In the genomic region with DNA sequence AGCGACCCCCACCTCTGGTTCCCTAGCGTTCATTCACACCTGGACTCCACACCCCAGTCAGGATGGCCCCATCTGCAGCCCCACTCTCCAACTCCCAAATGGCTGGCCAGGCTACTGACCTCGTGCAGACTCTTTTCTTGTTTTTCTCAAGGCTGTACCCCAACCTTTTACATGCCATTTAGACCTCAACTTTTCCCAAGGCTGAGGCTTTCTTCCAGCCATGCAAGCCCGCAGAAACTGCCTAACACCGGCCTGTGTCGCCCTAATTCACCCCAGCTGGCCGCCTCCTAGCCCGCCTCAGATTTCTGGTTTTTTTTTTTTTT, we compare ENCODE assay signal across 8 mouse cellular contexts. TPM values are rescaled to one million over a fixed set of nuclear protein-coding genes. Genes with fewer than 3 reads are reported as not detected.
DNase-seq lines count a peak whose midpoint lies in the region; ATAC-seq and TF ChIP-seq lines count a peak whose summit lies in the region.

No protein-coding gene starts in this region.

- WGBS in kidney, postnatal 0 days, result 1% methylated on average over 8 of the region's 8 CpGs
- WGBS in embryonic facial prominence, embryonic 14.5 days, result 0% methylated on average over 8 of the region's 8 CpGs
- WGBS in neural tube, embryonic 12.5 days, result under 1% methylated on average over 8 of the region's 8 CpGs

- H3K27me3 ChIP-seq in kidney, postnatal 0 days (ENCODE audit: insufficient read depth, low read length), result no peaks in the 10 kb centered on the region
- H3K27me3 ChIP-seq in embryonic facial prominence, embryonic 14.5 days (replicated peaks; ENCODE audit: control insufficient read depth, insufficient read depth, low read length), result no peaks in the 10 kb centered on the region
- no peaks in the 10 kb centered on the region; the same call in 1 of the 2 replicates for H3K27me3 ChIP-seq in neural tube, embryonic 12.5 days (replicated peaks)

- peaks cover 33% of the 10 kb centered on the region for H3K4me1 ChIP-seq in kidney, postnatal 0 days (replicated peaks; ENCODE audit: insufficient read depth, low read length)
- peaks cover 16% of the 10 kb centered on the region for H3K4me1 ChIP-seq in embryonic facial prominence, embryonic 14.5 days (ENCODE audit: control insufficient read depth, insufficient read depth, low read length)
- H3K4me1 ChIP-seq in neural tube, embryonic 12.5 days, result peaks cover 51% of the 10 kb centered on the region

- H3K4me2 ChIP-seq in kidney, postnatal 0 days (ENCODE audit: low read length), result peak overlapping the region; percentile 76
- H3K4me2 ChIP-seq in embryonic facial prominence, embryonic 14.5 days (ENCODE audit: low read depth, low read length), result peak overlapping the region; percentile 90
- H3K4me2 ChIP-seq in neural tube, embryonic 12.5 days (replicated peaks), result peak overlapping the region; percentile 91

- no peak for ATAC-seq in kidney, postnatal 0 days (replicated peaks; ENCODE audit: low FRiP score, low read depth)
- ATAC-seq in embryonic facial prominence, embryonic 14.5 days (ENCODE audit: low read depth), result no peak
- ATAC-seq in neural tube, embryonic 12.5 days (ENCODE audit: low FRiP score, low read depth), result no peak

- no peaks in the 10 kb centered on the region for H3K9me3 ChIP-seq in kidney, postnatal 0 days (replicated peaks; ENCODE audit: low read length)
- H3K9me3 ChIP-seq in embryonic facial prominence, embryonic 14.5 days (ENCODE audit: control insufficient read depth, low read length), result no peaks in the 10 kb centered on the region
- no peaks in the 10 kb centered on the region for H3K9me3 ChIP-seq in neural tube, embryonic 12.5 days

- peak overlapping the region; percentile 92 for H3K9ac ChIP-seq in kidney, postnatal 0 days (ENCODE audit: low read depth, low read length)
- peak overlapping the region; percentile 96 for H3K9ac ChIP-seq in embryonic facial prominence, embryonic 14.5 days (ENCODE audit: low read depth, low read length)
- peak overlapping the region; percentile 82 for H3K9ac ChIP-seq in neural tube, embryonic 12.5 days

- H3K27ac ChIP-seq in kidney, postnatal 0 days, result peak overlapping the region; percentile 98
- peak overlapping the region; percentile 97 for H3K27ac ChIP-seq in embryonic facial prominence, embryonic 14.5 days (replicated peaks; ENCODE audit: low read depth, low read length)
- peak overlapping the region; percentile 32; the same call in 1 of the 2 replicates for H3K27ac ChIP-seq in neural tube, embryonic 12.5 days

- H3K36me3 ChIP-seq in kidney, postnatal 0 days (ENCODE audit: insufficient read depth, low read length), result peaks cover 24% of the 10 kb centered on the region
- peaks cover 27% of the 10 kb centered on the region for H3K36me3 ChIP-seq in embryonic facial prominence, embryonic 14.5 days (ENCODE audit: control insufficient read depth, insufficient read depth, low read length)
- H3K36me3 ChIP-seq in neural tube, embryonic 12.5 days, result peaks cover 24% of the 10 kb centered on the region

- no peak for DNase-seq in kidney, postnatal 0 days (ENCODE audit: low spot score)
- DNase-seq in kidney, adult 18-20 months, result no peak
- DNase-seq in embryonic facial prominence, embryonic 14.5 days (ENCODE audit: low spot score), result peak; percentile 36
- DNase-seq in kidney, postnatal 14 days, result peak; percentile 24
- DNase-seq in cerebellum, adult 11-12 months, result no peak
- no peak for DNase-seq in spleen, adult 18-20 months
- DNase-seq in right cerebral cortex, postnatal 10 days (ENCODE audit: low spot score in 2 of 2), result no peak

- TF ChIP-seq CTCF in kidney, postnatal 0 days (IDR thresholded peaks at IDR 0.05; ENCODE audit: low read depth), result no peak

- H3K4me3 ChIP-seq in kidney, postnatal 0 days (replicated peaks; ENCODE audit: low read depth, low read length), result peak overlapping the region; percentile 90
- peak overlapping the region; percentile 93 for H3K4me3 ChIP-seq in embryonic facial prominence, embryonic 14.5 days (ENCODE audit: low read depth, low read length)
- peak overlapping the region; percentile 73 for H3K4me3 ChIP-seq in neural tube, embryonic 12.5 days

RNA-seq across cellular contexts. Expression of a gene that starts 1.1 kb away (rescaled TPM):
- 38.1 and 40.5 TPM in 2 replicates for polyA plus RNA-seq in kidney, postnatal 0 days (2015; fragmentation: Nextera tagmentation; extraction: Ambion mirVana)
- 57.7 and 68.1 TPM in 2 replicates for polyA plus RNA-seq in embryonic facial prominence, embryonic 14.5 days (2014; fragmentation: Nextera tagmentation; extraction: Ambion mirVana)
- polyA plus RNA-seq in neural tube, embryonic 12.5 days (2016; fragmentation: Nextera tagmentation; extraction: Ambion mirVana), result 25.6 and 28.1 TPM in 2 replicates

RNA-seq across cellular contexts. Expression of a gene that starts 17.6 kb away (rescaled TPM):
- 11.8 and 12.0 TPM in 2 replicates for polyA plus RNA-seq in kidney, postnatal 0 days (2015; fragmentation: Nextera tagmentation; extraction: Ambion mirVana)
- 8.6 and 8.8 TPM in 2 replicates for polyA plus RNA-seq in embryonic facial prominence, embryonic 14.5 days (2014; fragmentation: Nextera tagmentation; extraction: Ambion mirVana)
- polyA plus RNA-seq in neural tube, embryonic 12.5 days (2016; fragmentation: Nextera tagmentation; extraction: Ambion mirVana), result 24.4 and 25.1 TPM in 2 replicates

RNA-seq across cellular contexts. Expression of a gene that starts 36.8 kb away (rescaled TPM):
- polyA plus RNA-seq in kidney, postnatal 0 days (2015; fragmentation: Nextera tagmentation; extraction: Ambion mirVana), result 74.8 and 75.6 TPM in 2 replicates
- polyA plus RNA-seq in embryonic facial prominence, embryonic 14.5 days (2014; fragmentation: Nextera tagmentation; extraction: Ambion mirVana), result 72.3 and 88.9 TPM in 2 replicates
- polyA plus RNA-seq in neural tube, embryonic 12.5 days (2016; fragmentation: Nextera tagmentation; extraction: Ambion mirVana), result 31.7 and 36.2 TPM in 2 replicates

RNA-seq across cellular contexts. Expression of a gene that starts 43.5 kb away (rescaled TPM):
- polyA plus RNA-seq in kidney, postnatal 0 days (2015; fragmentation: Nextera tagmentation; extraction: Ambion mirVana), result 68.0 and 77.7 TPM in 2 replicates
- polyA plus RNA-seq in embryonic facial prominence, embryonic 14.5 days (2014; fragmentation: Nextera tagmentation; extraction: Ambion mirVana), result 101 and 105 TPM in 2 replicates
- polyA plus RNA-seq in neural tube, embryonic 12.5 days (2016; fragmentation: Nextera tagmentation; extraction: Ambion mirVana), result 155 and 167 TPM in 2 replicates

RNA-seq across cellular contexts. Expression of a gene that starts 56.6 kb away (rescaled TPM):
- polyA plus RNA-seq in kidney, postnatal 0 days (2015; fragmentation: Nextera tagmentation; extraction: Ambion mirVana), result 11.4 and 12.8 TPM in 2 replicates
- polyA plus RNA-seq in embryonic facial prominence, embryonic 14.5 days (2014; fragmentation: Nextera tagmentation; extraction: Ambion mirVana), result 11.1 and 12.3 TPM in 2 replicates
- polyA plus RNA-seq in neural tube, embryonic 12.5 days (2016; fragmentation: Nextera tagmentation; extraction: Ambion mirVana), result 11.4 and 11.6 TPM in 2 replicates

Comparison
In these comparisons a context has a peak if more than half of its experiments do, and no peak if none do; other contexts are left out.
1. DNase-seq: peak in embryonic facial prominence, embryonic 14.5 days (single experiment) and kidney, postnatal 14 days (single experiment); none in kidney, postnatal 0 days (single experiment), kidney, adult 18-20 months (single experiment), cerebellum, adult 11-12 months (single experiment), spleen, adult 18-20 months (0 of 2) and right cerebral cortex, postnatal 10 days (0 of 2).
2. H3K27ac ChIP-seq: peak in every context shown above with its lines; median percentile 98 in kidney, postnatal 0 days; 97 in embryonic facial prominence, embryonic 14.5 days; 32 in neural tube, embryonic 12.5 days.
3. Peak in every context shown above with its lines, with median percentiles within 50 percentile points of each other: H3K4me2 ChIP-seq, H3K4me3 ChIP-seq and H3K9ac ChIP-seq.